Mouse (Mus musculus) cortical plate, adult 2 months (tissue): ENCODE results near the gene Tnfsf15.

Source experiments
- CTCF ChIP-seq: fragments of 200-500 bp; IDR thresholded peaks from 2 replicates; pipeline ENCODE4 v1.5.1; 2011; ENCODE audit warnings: mild to moderate bottlenecking, control low read depth, low read length; ENCODE audit not compliant: insufficient read depth; ENCODE audit errors: extremely low read depth
- POLR2A ChIP-seq: fragments of 200-500 bp; IDR thresholded peaks from 2 replicates; pipeline ENCODE4 v1.6.1; 2011; ENCODE audit warnings: mild to moderate bottlenecking, low read length, control low read depth; ENCODE audit not compliant: insufficient read depth; ENCODE audit errors: extremely low read depth

DNA sequence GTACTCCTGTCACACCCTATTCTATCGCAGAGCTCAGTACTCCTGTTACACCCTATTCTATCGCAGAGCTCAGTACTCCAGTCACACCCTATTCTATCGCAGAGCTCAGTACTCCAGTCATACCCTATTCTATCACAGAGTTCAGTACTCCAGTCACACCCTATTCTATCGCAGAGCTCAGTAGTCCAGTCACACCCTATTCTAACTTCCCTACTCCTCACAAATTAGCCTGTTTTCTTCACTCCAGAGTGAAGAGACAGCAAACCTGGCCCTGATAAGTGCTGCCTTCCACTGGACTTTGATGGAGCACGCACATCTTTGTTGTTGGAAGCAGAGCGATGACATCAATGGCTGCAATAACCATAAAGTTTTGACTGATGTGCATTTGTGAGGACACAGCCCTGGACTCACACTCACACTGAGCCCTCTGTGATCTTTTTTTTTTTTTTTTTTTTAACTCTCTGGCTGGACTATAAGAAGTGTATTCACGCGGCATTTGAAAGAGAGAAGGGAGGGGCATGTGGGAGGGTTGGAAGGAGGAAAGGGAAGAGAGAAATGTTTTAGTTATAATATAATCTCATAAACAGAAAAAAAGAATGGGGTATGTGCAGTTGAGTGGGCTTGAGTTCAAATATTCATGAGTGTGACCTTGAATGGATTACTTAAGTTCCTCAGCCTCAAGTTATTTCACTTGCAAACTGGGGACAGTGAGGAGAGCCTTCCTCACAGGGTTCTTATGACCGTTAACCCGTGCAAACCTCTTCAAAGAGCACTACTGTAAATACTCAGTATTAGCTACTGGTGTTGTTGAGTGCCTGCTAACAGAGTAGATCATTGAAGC is 60.3 kb downstream of the Tnfsf15 start:
- TF ChIP-seq POLR2A, result no peak
- no peak for TF ChIP-seq CTCF
